In genomic region chr2:142724215-142725001, GRCm38 (mm10) we compare ENCODE assay signal across 21 mouse cellular contexts.
"Had no signal": no experiment of that assay in that cellular context is flagged by ENCODE, and none has a peak within 500 bp of the region (broad histone marks: within the 10 kb centered on the region; RNA-seq: fewer than 3 reads in every experiment).

No protein-coding gene starts in this region.

- H3K4me2 ChIP-seq: kidney, embryonic 15.5 days; limb, embryonic 12.5 days; limb, embryonic 15.5 days; liver, embryonic 12.5 days; midbrain, embryonic 13.5 days; neural tube, embryonic 12.5 days had no signal

- H3K9me3 ChIP-seq: kidney, embryonic 15.5 days; limb, embryonic 12.5 days; limb, embryonic 15.5 days; liver, embryonic 12.5 days; midbrain, embryonic 10.5 days; midbrain, embryonic 13.5 days; neural tube, embryonic 12.5 days had no signal

- ATAC-seq: liver, embryonic 12.5 days; midbrain, embryonic 13.5 days; midbrain, embryonic 16.5 days had no signal

- H3K9ac ChIP-seq: kidney, embryonic 15.5 days; limb, embryonic 12.5 days; limb, embryonic 15.5 days; liver, embryonic 12.5 days; midbrain, embryonic 13.5 days; neural tube, embryonic 12.5 days had no signal

- H3K27me3 ChIP-seq: kidney, embryonic 15.5 days; limb, embryonic 12.5 days; limb, embryonic 15.5 days; liver, embryonic 12.5 days; midbrain, embryonic 13.5 days; neural tube, embryonic 12.5 days had no signal

- H3K36me3 ChIP-seq: kidney, embryonic 15.5 days; limb, embryonic 12.5 days; limb, embryonic 15.5 days; liver, embryonic 12.5 days; midbrain, embryonic 10.5 days; midbrain, embryonic 13.5 days; neural tube, embryonic 12.5 days had no signal

- DNase-seq: kidney, adult 11 months; kidney, adult 8-10 months; kidney, postnatal 10 days; kidney, postnatal 36 days; layer of hippocampus, adult 9-11 months; left cerebral cortex, postnatal 4 days; lung, adult 2 months; lung, postnatal 14 days; lung, postnatal 4 days; retina, postnatal 1 day; right cerebral cortex, postnatal 25 days; thymus, postnatal 36 days had no signal

- H3K4me3 ChIP-seq: kidney, embryonic 15.5 days; left cerebral cortex, adult 2 months; limb, embryonic 12.5 days; limb, embryonic 15.5 days; liver, embryonic 12.5 days; midbrain, embryonic 10.5 days; midbrain, embryonic 13.5 days; neural tube, embryonic 12.5 days had no signal

- H3K4me1 ChIP-seq: kidney, embryonic 15.5 days; limb, embryonic 15.5 days; liver, embryonic 12.5 days; midbrain, embryonic 10.5 days; midbrain, embryonic 13.5 days; neural tube, embryonic 12.5 days had no signal

- H3K27ac ChIP-seq: kidney, embryonic 15.5 days; left cerebral cortex, adult 2 months; limb, embryonic 12.5 days; limb, embryonic 15.5 days; liver, embryonic 12.5 days; midbrain, embryonic 10.5 days; midbrain, embryonic 13.5 days; neural tube, embryonic 12.5 days had no signal
